Mouse (Mus musculus) embryonic facial prominence, embryonic 15.5 days (tissue): ENCODE measurements around the gene Dram1. TPM values are rescaled to one million over a fixed set of nuclear protein-coding genes. Genes with fewer than 3 reads are reported as not detected.

Experiments used
- ATAC-seq: fragments of 200-750 bp; cut with Nextera tagmentation; 2 replicates; pipeline ENCODE4 v1.8.0; 2017; ENCODE audit warnings: low read depth, moderate TSS enrichment; ENCODE audit not compliant: insufficient number of reproducible peaks, low FRiP score, low TSS enrichment
- H3K27ac ChIP-seq: fragments of 300-500 bp; sonication (generic); replicated peaks from 2 replicates; pipeline ENCODE4 v1.5.1; 2015; ENCODE audit warnings: mild to moderate bottlenecking, inconsistent platforms
- H3K27me3 ChIP-seq: fragments of 300-500 bp; sonication (generic); 2 replicates; pipeline ENCODE4 v1.6.1; 2015; ENCODE audit warnings: inconsistent platforms
- H3K36me3 ChIP-seq: fragments of 300-500 bp; sonication (generic); 2 replicates; pipeline ENCODE4 v1.6.1; 2015; ENCODE audit warnings: mild to moderate bottlenecking, inconsistent platforms
- H3K4me1 ChIP-seq: fragments of 300-500 bp; sonication (generic); 2 replicates; pipeline ENCODE4 v1.6.1; 2015; ENCODE audit warnings: inconsistent platforms
- H3K4me2 ChIP-seq: fragments of 300-500 bp; sonication (generic); replicated peaks from 2 replicates; pipeline ENCODE4 v1.6.1; 2015; ENCODE audit warnings: mild to moderate bottlenecking, inconsistent platforms
- H3K4me3 ChIP-seq: fragments of 300-500 bp; sonication (generic); replicated peaks from 2 replicates; pipeline ENCODE4 v1.5.1; 2015; ENCODE audit warnings: mild to moderate bottlenecking, inconsistent platforms
- H3K9ac ChIP-seq: fragments of 300-500 bp; sonication (generic); 2 replicates; pipeline ENCODE4 v1.6.1; 2015; ENCODE audit warnings: inconsistent platforms
- H3K9me3 ChIP-seq: fragments of 300-500 bp; sonication (generic); replicated peaks from 2 replicates; pipeline ENCODE4 v1.6.1; 2016; ENCODE audit warnings: inconsistent platforms
- WGBS: fragments of 180-500 bp; shearing (Covaris S2); methylation state at CpG from one replicate; pipeline ENCODE4 v1.1.7; 2015; 5-methylcytosine and 5-hydroxymethylcytosine counted together
- polyA plus RNA-seq: library from polyadenylated mRNA; unstranded; fragments of >200 nt; fragmentation: Nextera tagmentation; extraction: Ambion mirVana; gene quantifications from 2 replicates; pipeline ENCODE4 v1.2.1, GENCODE M21; 2015

The Dram1 gene
- polyA plus RNA-seq, 1 experiment from 2014 or later, result 3.5 TPM

DNA sequence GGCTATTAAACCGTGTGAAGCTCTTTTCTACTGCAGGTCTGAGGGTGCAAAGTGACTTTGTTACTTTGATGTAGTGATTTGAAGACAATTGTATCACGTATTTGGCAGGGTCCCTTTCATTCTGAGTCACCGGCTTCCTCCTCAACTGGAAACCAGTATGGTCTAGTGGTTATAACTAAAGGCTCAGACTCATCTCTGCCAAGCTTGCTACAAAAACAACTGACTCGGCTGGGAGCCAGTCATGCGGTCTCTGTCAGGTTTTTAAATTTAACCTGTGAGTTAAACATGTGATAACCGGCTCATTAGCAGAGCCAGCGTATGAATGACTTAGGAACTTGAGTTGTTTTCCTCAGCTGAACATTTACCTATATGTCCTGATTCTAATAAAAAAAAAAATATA, 26.9 kb upstream of the Dram1 start:
- Histone ChIP-seq H3K4me1 (no peaks in the 10 kb centered on the region), H3K27me3 (no peaks in the 10 kb centered on the region), H3K9ac (no peak overlapping the region), H3K4me3 (no peak overlapping the region), H3K4me2 (no peak overlapping the region), H3K9me3 (no peaks in the 10 kb centered on the region), H3K27ac (no peak overlapping the region), H3K36me3 (no peaks in the 10 kb centered on the region)
- WGBS, result 80% methylated on average over 7 of the region's 7 CpGs
- ATAC-seq, result no peak

DNA sequence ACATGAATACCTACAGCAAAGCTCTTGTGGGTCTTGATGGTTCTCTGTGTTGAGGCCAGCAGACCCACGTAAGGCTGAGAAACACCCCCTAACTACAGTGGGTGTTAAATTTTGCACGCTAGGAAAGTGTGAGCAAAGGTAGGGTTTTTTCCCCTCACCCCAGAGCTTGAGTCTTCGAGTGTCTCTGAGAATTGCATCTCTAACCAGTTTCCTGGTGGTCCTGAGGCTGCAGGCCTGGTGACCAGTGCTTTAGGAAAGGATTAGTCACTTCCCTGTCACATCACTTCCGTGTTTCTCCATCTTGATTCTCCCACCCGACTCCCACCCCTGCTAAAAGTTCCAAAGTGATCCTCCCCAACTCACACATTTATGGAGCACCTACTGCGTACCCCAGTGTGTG, 25.3 kb upstream of the Dram1 start:
- no peak overlapping the region for H3K9ac ChIP-seq
- H3K27ac ChIP-seq, result no peak overlapping the region
- H3K36me3 ChIP-seq, result no peaks in the 10 kb centered on the region
- H3K4me3 ChIP-seq, result no peak overlapping the region
- no peak for ATAC-seq
- no peak overlapping the region for H3K4me2 ChIP-seq
- no peaks in the 10 kb centered on the region for H3K4me1 ChIP-seq
- H3K27me3 ChIP-seq, result no peaks in the 10 kb centered on the region
- 84% methylated on average over 6 of the region's 6 CpGs for WGBS
- no peaks in the 10 kb centered on the region for H3K9me3 ChIP-seq

DNA sequence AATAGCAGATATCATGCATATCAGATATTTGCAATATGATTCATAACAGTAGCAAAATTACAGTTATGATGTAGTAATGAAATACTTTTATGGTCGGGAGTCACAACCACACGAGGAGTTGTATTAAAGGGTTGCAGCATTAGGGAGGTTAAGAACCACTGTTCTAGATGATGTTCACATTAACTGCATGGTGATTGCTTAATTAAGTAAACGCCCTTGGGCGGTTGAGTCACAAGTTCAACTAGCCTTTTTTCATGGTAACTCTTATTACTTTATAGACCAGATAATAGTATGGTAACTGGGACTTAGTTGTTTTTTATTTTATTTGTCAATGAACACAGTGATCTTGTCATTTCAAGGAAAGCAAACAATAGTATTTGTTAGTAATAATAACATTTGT, 24.1 kb upstream of the Dram1 start:
- no peak for ATAC-seq
- H3K4me1 ChIP-seq, result no peaks in the 10 kb centered on the region
- no peak overlapping the region for H3K4me2 ChIP-seq
- H3K27ac ChIP-seq, result no peak overlapping the region
- H3K4me3 ChIP-seq, result no peak overlapping the region
- WGBS, result 84% methylated on average over 4 of the region's 4 CpGs
- no peaks in the 10 kb centered on the region for H3K9me3 ChIP-seq
- H3K36me3 ChIP-seq, result no peaks in the 10 kb centered on the region
- H3K9ac ChIP-seq, result no peak overlapping the region
- H3K27me3 ChIP-seq, result no peaks in the 10 kb centered on the region

DNA sequence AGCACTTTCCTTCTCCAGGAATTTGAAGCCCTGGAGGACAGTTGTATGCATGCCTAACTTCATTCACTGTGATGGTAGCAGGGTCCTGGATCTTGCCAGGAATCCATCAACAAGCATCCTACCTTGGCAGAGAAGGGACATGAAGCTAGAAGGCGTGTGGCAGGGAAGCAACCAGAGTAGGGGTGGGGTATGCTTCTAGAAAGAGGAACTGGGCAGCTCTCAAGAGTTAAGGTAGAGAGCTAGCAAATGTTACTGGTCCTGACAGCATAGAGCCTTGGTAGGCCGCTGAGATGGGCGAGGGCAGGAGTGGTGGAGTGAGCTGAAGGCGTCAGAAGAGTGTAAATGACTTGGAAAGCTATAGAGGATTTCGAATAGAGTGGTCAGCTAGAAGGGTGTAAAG, 20.4 kb upstream of the Dram1 start:
- H3K4me3 ChIP-seq, result no peak overlapping the region
- 77% methylated on average over 5 of the region's 5 CpGs for WGBS
- no peak for ATAC-seq
- H3K36me3 ChIP-seq, result no peaks in the 10 kb centered on the region
- H3K4me2 ChIP-seq, result no peak overlapping the region
- no peaks in the 10 kb centered on the region for H3K4me1 ChIP-seq
- H3K27me3 ChIP-seq, result no peaks in the 10 kb centered on the region
- no peaks in the 10 kb centered on the region for H3K9me3 ChIP-seq
- H3K27ac ChIP-seq, result no peak overlapping the region
- no peak overlapping the region for H3K9ac ChIP-seq

DNA sequence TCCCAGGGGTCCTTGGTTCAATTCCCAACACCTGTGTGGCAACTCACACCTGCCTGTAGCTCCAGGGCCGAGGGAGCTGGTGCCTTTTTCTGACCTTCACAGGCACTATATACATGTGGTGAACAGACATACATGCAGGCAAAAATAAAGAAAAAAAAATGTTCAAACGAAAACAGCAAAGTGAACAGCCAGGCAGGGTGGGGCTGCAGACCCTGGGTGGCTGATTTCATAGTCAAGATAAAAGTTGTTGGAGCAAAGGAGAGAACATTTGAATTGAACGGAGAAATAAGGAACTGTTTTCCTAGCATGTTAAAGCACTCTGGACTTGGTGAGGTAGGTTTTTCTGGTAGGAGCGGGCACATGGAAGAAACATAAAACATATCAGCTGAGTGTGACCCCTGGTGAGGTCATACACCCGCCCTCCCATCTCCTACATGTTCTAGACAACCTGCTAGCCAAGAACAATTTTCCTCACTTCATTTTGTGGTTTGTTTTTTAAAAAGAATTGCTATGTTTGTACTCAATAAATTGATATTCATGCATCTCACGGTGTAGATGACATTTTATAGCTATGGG, 19.9 kb upstream of the Dram1 start:
- Histone ChIP-seq H3K4me3 (no peak overlapping the region), H3K4me1 (no peaks in the 10 kb centered on the region), H3K27me3 (no peaks in the 10 kb centered on the region), H3K9ac (no peak overlapping the region), H3K27ac (no peak overlapping the region), H3K9me3 (no peaks in the 10 kb centered on the region), H3K4me2 (no peak overlapping the region), H3K36me3 (no peaks in the 10 kb centered on the region)
- ATAC-seq, result no peak
- WGBS, result 73% methylated on average over 6 of the region's 6 CpGs

DNA sequence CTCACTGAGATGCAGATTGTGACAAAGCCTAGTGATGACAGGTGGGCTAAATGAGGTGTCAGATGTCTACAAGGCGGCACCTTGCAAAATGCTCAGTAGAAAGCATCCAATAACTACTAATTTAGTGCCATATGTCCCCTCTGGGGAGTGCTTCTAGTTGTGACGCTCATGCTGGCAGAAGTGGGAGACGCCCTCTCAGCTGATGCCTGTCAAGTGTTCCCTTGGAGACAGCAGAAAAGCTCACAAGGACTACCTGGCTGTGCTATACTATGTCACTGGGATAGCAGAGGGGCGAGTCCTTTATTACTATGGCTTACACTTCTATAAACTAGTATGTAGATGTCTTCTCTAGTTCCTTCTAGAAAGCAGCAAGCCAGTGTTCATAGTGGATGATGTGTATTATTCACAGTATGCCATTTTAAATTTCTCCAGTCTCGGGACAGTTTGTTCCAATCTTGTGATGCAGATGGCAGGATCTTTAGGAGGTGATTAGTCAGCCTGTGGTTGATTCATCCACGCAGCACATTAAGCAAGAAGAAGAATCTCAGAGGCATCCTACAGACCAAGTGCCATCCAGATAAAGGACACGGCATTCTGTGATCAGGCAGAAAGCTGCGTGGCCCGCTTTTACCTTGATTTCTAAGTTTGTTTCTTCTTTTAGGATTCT, 13.4 kb upstream of the Dram1 start:
- H3K27ac ChIP-seq, result no peak overlapping the region
- H3K36me3 ChIP-seq, result no peaks in the 10 kb centered on the region
- no peak overlapping the region for H3K4me2 ChIP-seq
- peak; percentile 61; the same call in 1 of the 2 replicates for ATAC-seq
- peaks cover 16% of the 10 kb centered on the region for H3K4me1 ChIP-seq
- no peaks in the 10 kb centered on the region for H3K9me3 ChIP-seq
- WGBS, result 81% methylated on average over 9 of the region's 9 CpGs
- H3K4me3 ChIP-seq, result no peak overlapping the region
- no peak overlapping the region for H3K9ac ChIP-seq
- no peaks in the 10 kb centered on the region for H3K27me3 ChIP-seq

DNA sequence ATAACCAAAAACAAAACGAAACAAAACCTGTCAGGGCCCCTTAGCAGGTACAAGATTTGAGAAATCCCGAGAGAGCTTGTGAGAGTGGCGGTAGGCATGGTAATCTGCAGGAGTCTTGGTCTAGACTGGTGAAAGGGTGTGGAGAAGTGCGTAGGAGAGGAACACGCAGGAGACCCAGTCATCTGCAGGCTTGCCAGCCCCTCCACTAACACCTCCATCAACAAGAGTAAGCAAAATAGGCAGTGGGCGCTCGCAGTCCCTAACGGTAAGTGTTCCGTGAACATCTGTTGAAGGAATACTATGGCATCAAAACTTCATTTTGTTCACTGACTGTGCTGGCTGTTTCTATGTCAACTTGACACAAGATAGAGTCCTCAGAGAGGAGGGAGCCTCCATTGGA, 12.6 kb upstream of the Dram1 start:
- peaks cover 16% of the 10 kb centered on the region for H3K4me1 ChIP-seq
- H3K4me3 ChIP-seq, result no peak overlapping the region
- H3K9ac ChIP-seq, result no peak overlapping the region
- no peaks in the 10 kb centered on the region for H3K27me3 ChIP-seq
- H3K36me3 ChIP-seq, result no peaks in the 10 kb centered on the region
- ATAC-seq, result no peak
- WGBS, result 82% methylated on average over 9 of the region's 9 CpGs
- H3K27ac ChIP-seq, result no peak overlapping the region
- H3K4me2 ChIP-seq, result no peak overlapping the region
- H3K9me3 ChIP-seq, result no peaks in the 10 kb centered on the region

DNA sequence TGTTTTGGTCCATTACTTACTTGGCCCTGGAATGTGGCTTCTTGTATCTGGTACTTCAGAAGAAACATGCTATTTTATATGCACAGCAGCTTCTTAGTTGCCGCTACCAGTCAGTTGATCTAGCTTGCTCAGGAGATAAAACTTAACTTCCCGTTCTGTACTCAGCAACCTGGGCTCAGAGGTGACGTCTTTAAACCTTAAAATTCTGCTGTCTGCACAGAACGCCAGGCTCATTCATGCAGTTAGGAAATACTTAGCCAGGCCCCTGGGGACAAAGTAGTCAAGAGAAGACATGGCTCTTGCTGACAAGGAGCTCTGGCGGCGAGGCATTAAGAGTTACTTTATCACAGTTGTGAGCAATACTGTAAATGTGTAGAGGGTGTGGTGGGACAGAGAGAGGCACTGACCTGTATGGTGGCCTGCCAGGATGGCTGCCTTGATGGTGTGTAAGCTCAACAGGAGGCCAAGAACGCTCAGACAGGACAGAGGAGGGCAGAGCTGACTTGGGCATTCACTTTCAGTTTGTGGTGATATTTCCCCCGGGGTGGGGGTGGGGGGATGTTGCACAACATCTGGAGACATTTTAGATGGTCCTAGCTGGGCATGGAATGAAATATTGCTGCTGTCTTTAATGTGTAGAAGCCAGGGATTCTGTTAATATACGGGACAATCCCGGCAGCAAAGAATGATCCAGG, 11.4 kb upstream of the Dram1 start:
- no peaks in the 10 kb centered on the region for H3K27me3 ChIP-seq
- H3K27ac ChIP-seq, result no peak overlapping the region
- ATAC-seq, result peak; percentile 49; the same call in 1 of the 2 replicates
- H3K9me3 ChIP-seq, result no peaks in the 10 kb centered on the region
- H3K36me3 ChIP-seq, result no peaks in the 10 kb centered on the region
- peaks cover 16% of the 10 kb centered on the region for H3K4me1 ChIP-seq
- peak overlapping the region; percentile 28 for H3K4me2 ChIP-seq
- no peak overlapping the region for H3K9ac ChIP-seq
- 23% methylated on average over 10 of the region's 10 CpGs for WGBS
- H3K4me3 ChIP-seq, result no peak overlapping the region

DNA sequence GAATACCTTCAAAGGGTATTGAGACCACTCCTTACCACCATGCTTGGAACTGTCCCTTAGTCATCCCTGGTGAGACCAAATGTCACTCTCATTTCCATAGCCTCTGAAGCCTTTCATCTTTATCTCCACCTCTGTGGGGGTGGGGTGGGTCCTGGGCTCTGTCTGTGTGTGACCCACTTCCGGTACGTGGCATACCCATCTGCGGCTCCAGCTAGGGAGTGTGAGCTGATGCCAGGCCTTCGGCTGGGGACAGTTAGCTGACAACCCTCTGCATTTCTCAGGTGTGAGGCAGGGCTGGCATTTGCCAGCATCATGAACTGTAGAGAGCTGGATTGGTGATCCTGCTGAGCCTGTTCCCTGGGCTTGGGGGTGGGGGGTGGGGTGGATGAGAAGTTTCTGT, 10.7 kb upstream of the Dram1 start:
- ATAC-seq, result no peak
- 36% methylated on average over 4 of the region's 4 CpGs for WGBS

DNA sequence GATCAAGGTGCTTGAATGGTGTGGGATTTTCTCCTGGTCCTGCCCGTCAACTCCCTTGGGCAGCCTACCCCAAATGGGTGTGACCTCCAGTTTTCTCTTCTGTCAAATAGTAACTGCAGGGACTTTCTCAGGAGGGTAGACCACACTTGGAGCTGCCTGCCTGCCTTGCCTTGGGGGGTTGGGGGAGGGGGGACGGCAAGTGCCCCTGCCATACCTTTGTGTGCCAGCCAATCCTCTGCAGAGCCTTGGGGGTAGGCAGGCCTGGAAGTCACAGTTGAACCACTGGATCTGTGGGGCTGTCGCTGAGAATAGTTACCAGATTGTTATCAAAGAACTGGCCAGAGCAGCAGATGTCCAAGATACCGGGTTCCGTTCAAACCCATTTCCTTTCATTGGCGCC, 7.4 kb upstream of the Dram1 start:
- H3K27me3 ChIP-seq, result no peaks in the 10 kb centered on the region
- no peak overlapping the region for H3K4me3 ChIP-seq
- H3K9me3 ChIP-seq, result no peaks in the 10 kb centered on the region
- H3K4me2 ChIP-seq, result no peak overlapping the region
- H3K4me1 ChIP-seq, result peaks cover 20% of the 10 kb centered on the region
- H3K9ac ChIP-seq, result no peak overlapping the region
- no peaks in the 10 kb centered on the region for H3K36me3 ChIP-seq
- no peak overlapping the region for H3K27ac ChIP-seq
- no peak for ATAC-seq
- WGBS, result 57% methylated on average over 6 of the region's 6 CpGs

More for the DNA sequence above, 10.7 kb upstream of the Dram1 start:
- Histone ChIP-seq H3K27ac (no peak overlapping the region), H3K4me2 (no peak overlapping the region), H3K27me3 (no peaks in the 10 kb centered on the region), H3K4me3 (no peak overlapping the region), H3K9ac (no peak overlapping the region), H3K4me1 (peaks cover 16% of the 10 kb centered on the region), H3K36me3 (no peaks in the 10 kb centered on the region), H3K9me3 (no peaks in the 10 kb centered on the region)

DNA sequence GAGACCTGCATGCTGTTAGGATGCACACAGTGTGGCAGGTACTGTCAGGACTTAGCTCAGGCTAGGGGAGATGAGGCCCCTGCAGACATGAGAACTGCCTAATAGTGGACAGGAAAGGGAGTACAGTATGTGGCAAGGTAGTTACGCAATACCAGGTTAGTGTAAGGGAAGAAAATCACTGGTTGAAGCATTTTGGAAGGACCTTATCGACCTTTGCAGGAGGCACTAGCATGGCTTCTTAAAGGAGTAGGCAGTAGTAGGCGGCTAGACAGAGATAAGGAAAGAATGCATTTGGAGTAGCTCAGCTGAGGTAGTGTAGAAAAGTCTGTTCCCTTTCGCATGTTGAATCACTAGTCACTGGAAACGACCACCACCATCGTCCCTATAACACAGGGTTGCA, 6.9 kb upstream of the Dram1 start:
- Histone ChIP-seq H3K9ac (no peak overlapping the region), H3K27me3 (no peaks in the 10 kb centered on the region), H3K27ac (no peak overlapping the region), H3K9me3 (no peaks in the 10 kb centered on the region), H3K4me2 (no peak overlapping the region), H3K4me1 (peaks cover 23% of the 10 kb centered on the region), H3K36me3 (no peaks in the 10 kb centered on the region), H3K4me3 (no peak overlapping the region)
- no peak for ATAC-seq
- WGBS, result 64% methylated on average over 6 of the region's 6 CpGs
